Mouse (Mus musculus): Measurements from ENCODE around the gene Olfml2b. TPM values are rescaled to one million over a fixed set of nuclear protein-coding genes. Genes with fewer than 3 reads are reported as not detected.

Olfml2b gene
- polyA plus RNA-seq (2015; fragmentation: Nextera tagmentation; extraction: Ambion mirVana) = 31.8 and 33.6 TPM in 2 replicates

GRCm38 (mm10) chr1:170644255-170645205 is at the start of gene Olfml2b:
Olfml2b (plus strand) TSS chr1:170644532.
- peak within 1 kb of the TSS; percentile 69 for H3K4me2 ChIP-seq (replicated peaks; ENCODE audit: low read depth)
- ATAC-seq (ENCODE audit: low FRiP score, low TSS enrichment) (peak; percentile 93), DNase-seq (ENCODE audit: low spot score) (peak; percentile 88)
- TF ChIP-seq CTCF (IDR thresholded peaks at IDR 0.05; ENCODE audit: low read depth) = peak; percentile 18; the same call in 1 of the 2 replicates
- TF ChIP-seq EP300 (optimal IDR thresholded peaks at IDR 0.05) = no peak
- H3K36me3 ChIP-seq (ENCODE audit: control insufficient read depth, insufficient read depth, low read length) = no peaks in the 10 kb centered on the region; the same call in 1 of the 2 replicates
- H3K9ac ChIP-seq (ENCODE audit: low read length) = peak within 1 kb of the TSS; percentile 59
- no peaks in the 10 kb centered on the region for H3K9me3 ChIP-seq (ENCODE audit: control insufficient read depth, low read length)
- no peaks in the 10 kb centered on the region for H3K27me3 ChIP-seq (ENCODE audit: control insufficient read depth, insufficient read depth, low read length)
- WGBS = 13% methylated on average over 51 of the region's 51 CpGs
- peak within 1 kb of the TSS; percentile 51 for H3K4me3 ChIP-seq (ENCODE audit: low read depth, low read length)
- H3K4me1 ChIP-seq (replicated peaks; ENCODE audit: control insufficient read depth, insufficient read depth) = peaks cover 4% of the 10 kb centered on the region; the same call in 1 of the 2 replicates
- peak within 1 kb of the TSS; percentile 80 for H3K27ac ChIP-seq (replicated peaks)

- H3K27me3 ChIP-seq (ENCODE audit: control insufficient read depth, insufficient read depth, low read length) = no peaks in the 10 kb centered on the region
- H3K4me2 ChIP-seq (replicated peaks; ENCODE audit: low read depth) = no peak overlapping the region
- ATAC-seq (ENCODE audit: low FRiP score, low TSS enrichment) (no peak), DNase-seq (ENCODE audit: low spot score) (no peak)
- no peak overlapping the region for H3K4me3 ChIP-seq (ENCODE audit: low read depth, low read length)
- TF ChIP-seq CTCF (IDR thresholded peaks at IDR 0.05; ENCODE audit: low read depth) (no peak), EP300 (optimal IDR thresholded peaks at IDR 0.05) (no peak)
- H3K9ac ChIP-seq (ENCODE audit: low read length) = no peak overlapping the region
- H3K4me1 ChIP-seq (replicated peaks; ENCODE audit: control insufficient read depth, insufficient read depth) = no peaks in the 10 kb centered on the region
- H3K9me3 ChIP-seq (ENCODE audit: control insufficient read depth, low read length) = no peaks in the 10 kb centered on the region
- WGBS = 95% methylated on average over 7 of the region's 7 CpGs
- H3K27ac ChIP-seq (replicated peaks) = no peak overlapping the region
- H3K36me3 ChIP-seq (ENCODE audit: control insufficient read depth, insufficient read depth, low read length) = no peaks in the 10 kb centered on the region
Measured at GRCm38 (mm10) chr1:170594575-170594974, 49.8 kb upstream of the Olfml2b start.

GRCm38 (mm10) chr1:170605228-170606001 is 38.9 kb upstream of the Olfml2b start:
- no peaks in the 10 kb centered on the region for H3K27me3 ChIP-seq (ENCODE audit: control insufficient read depth, insufficient read depth, low read length)
- H3K27ac ChIP-seq (replicated peaks) = no peak overlapping the region
- DNase-seq (ENCODE audit: low spot score) (no peak), ATAC-seq (ENCODE audit: low FRiP score, low TSS enrichment) (no peak; the same call in 1 of the 2 replicates)
- no peaks in the 10 kb centered on the region for H3K36me3 ChIP-seq (ENCODE audit: control insufficient read depth, insufficient read depth, low read length)
- H3K4me1 ChIP-seq (replicated peaks; ENCODE audit: control insufficient read depth, insufficient read depth) = no peaks in the 10 kb centered on the region
- H3K9me3 ChIP-seq (ENCODE audit: control insufficient read depth, low read length) = no peaks in the 10 kb centered on the region
- no peak overlapping the region for H3K9ac ChIP-seq (ENCODE audit: low read length)
- H3K4me2 ChIP-seq (replicated peaks; ENCODE audit: low read depth) = no peak overlapping the region
- WGBS = 47% methylated on average over 21 of the region's 21 CpGs
- no peak overlapping the region for H3K4me3 ChIP-seq (ENCODE audit: low read depth, low read length)
- no peak for TF ChIP-seq EP300 (optimal IDR thresholded peaks at IDR 0.05)
- TF ChIP-seq CTCF (IDR thresholded peaks at IDR 0.05; ENCODE audit: low read depth) = no peak

DNA sequence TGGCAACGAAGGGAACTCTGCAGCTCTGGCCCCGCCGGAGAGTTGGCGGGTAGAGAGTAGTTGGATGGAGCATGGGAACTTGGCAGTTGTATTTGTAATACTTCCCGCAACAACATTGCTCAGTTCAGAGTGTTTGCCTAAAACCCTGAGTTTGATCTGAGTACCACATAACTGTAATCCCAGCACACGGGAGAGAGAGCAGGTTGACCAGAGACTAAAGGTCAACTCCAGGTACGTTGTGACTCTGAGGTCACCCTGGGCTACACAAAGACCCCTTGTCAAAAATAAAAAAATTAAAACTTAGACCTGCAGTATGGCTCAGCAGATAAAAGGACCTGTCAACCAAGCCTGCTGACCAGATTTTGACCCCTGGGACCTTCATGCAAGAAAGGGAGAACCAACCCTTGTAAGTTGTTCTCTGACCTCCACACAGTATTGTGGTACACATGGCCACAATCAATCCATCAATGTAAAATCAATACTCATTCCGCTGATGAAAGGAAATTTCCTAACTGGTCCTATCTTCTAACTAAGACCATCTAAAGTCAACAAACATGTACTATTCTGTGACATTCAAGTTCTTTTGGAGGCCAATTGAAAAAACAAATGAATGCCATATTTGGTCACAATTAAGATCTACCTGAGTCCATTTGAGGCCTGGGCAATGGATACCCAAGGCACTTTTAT is 37.0 kb upstream of the Olfml2b start:
- DNase-seq (ENCODE audit: low spot score) (no peak), ATAC-seq (ENCODE audit: low FRiP score, low TSS enrichment) (no peak)
- Histone ChIP-seq H3K9ac (ENCODE audit: low read length) (no peak overlapping the region), H3K4me1 (replicated peaks; ENCODE audit: control insufficient read depth, insufficient read depth) (no peaks in the 10 kb centered on the region), H3K27ac (replicated peaks) (no peak overlapping the region), H3K4me3 (ENCODE audit: low read depth, low read length) (no peak overlapping the region), H3K27me3 (ENCODE audit: control insufficient read depth, insufficient read depth, low read length) (no peaks in the 10 kb centered on the region), H3K4me2 (replicated peaks; ENCODE audit: low read depth) (no peak overlapping the region), H3K36me3 (ENCODE audit: control insufficient read depth, insufficient read depth, low read length) (no peaks in the 10 kb centered on the region), H3K9me3 (ENCODE audit: control insufficient read depth, low read length) (no peaks in the 10 kb centered on the region)
- WGBS = 80% methylated on average over 8 of the region's 8 CpGs
- no peak for TF ChIP-seq CTCF (IDR thresholded peaks at IDR 0.05; ENCODE audit: low read depth)
- TF ChIP-seq EP300 (optimal IDR thresholded peaks at IDR 0.05) = no peak

DNA sequence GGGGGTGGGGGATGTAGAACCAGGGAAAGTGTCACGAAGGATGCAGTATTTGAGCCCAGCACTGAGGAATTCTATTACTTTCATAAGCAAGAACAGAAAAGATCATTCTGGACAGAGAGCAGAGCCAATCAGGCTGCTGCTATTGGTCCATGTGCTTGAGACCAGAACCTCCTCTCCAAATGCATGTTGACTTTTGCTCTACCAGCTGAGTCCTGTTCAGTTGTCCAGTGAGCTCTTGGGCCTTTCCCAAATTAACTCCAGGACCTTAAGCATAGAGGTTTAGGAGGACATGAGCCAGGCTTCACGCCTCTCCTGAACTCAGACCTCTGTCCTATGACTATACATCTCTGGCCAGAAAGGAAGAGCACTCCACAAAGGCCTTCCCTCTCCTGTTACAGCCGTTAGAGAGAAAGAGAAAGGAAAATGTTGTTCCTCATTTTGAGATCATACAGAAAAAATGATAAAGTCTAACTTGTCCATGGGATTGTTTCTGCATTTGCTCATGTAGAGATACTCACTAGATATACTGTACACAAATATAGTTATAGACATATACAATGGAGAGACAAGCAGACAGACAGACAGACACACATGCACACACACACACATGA is 35.8 kb upstream of the Olfml2b start:
- no peak for ATAC-seq (ENCODE audit: low FRiP score, low TSS enrichment)
- DNase-seq (ENCODE audit: low spot score) = no peak
- no peaks in the 10 kb centered on the region for H3K9me3 ChIP-seq (ENCODE audit: control insufficient read depth, low read length)
- H3K9ac ChIP-seq (ENCODE audit: low read length) = no peak overlapping the region
- no peak overlapping the region for H3K27ac ChIP-seq (replicated peaks)
- TF ChIP-seq EP300 (optimal IDR thresholded peaks at IDR 0.05) (no peak), CTCF (IDR thresholded peaks at IDR 0.05; ENCODE audit: low read depth) (no peak)
- WGBS = 53% methylated on average over 3 of the region's 3 CpGs
- no peaks in the 10 kb centered on the region for H3K4me1 ChIP-seq (replicated peaks; ENCODE audit: control insufficient read depth, insufficient read depth)
- no peak overlapping the region for H3K4me2 ChIP-seq (replicated peaks; ENCODE audit: low read depth)
- H3K36me3 ChIP-seq (ENCODE audit: control insufficient read depth, insufficient read depth, low read length) = no peaks in the 10 kb centered on the region
- no peaks in the 10 kb centered on the region for H3K27me3 ChIP-seq (ENCODE audit: control insufficient read depth, insufficient read depth, low read length)
- H3K4me3 ChIP-seq (ENCODE audit: low read depth, low read length) = no peak overlapping the region
